Mouse (Mus musculus) retina, postnatal 7 days (tissue): ENCODE data around the gene Ano10.
A peak's percentile ranks its signal among the peaks of the same experiment; 100 is the strongest.
"Not testable (repeated sequence)": the region's sequence is repeated elsewhere in the genome, so short reads cannot be mapped to it uniquely, and the experiment has no call there.

Source experiments
- DNase-seq: peaks from one replicate; pipeline ENCODE4 v3.0.0-alpha.2; 2012; ENCODE audit warnings: low read depth, low spot score

Ano10 gene

GRCm38 (mm10) chr9:122198621-122199020 lies 95.6 kb downstream of the Ano10 start:
- no peak for DNase-seq

- no peak for DNase-seq
These were observed 97.2 kb downstream of the Ano10 start for GRCm38 (mm10) chr9:122197021-122197420.

DNA sequence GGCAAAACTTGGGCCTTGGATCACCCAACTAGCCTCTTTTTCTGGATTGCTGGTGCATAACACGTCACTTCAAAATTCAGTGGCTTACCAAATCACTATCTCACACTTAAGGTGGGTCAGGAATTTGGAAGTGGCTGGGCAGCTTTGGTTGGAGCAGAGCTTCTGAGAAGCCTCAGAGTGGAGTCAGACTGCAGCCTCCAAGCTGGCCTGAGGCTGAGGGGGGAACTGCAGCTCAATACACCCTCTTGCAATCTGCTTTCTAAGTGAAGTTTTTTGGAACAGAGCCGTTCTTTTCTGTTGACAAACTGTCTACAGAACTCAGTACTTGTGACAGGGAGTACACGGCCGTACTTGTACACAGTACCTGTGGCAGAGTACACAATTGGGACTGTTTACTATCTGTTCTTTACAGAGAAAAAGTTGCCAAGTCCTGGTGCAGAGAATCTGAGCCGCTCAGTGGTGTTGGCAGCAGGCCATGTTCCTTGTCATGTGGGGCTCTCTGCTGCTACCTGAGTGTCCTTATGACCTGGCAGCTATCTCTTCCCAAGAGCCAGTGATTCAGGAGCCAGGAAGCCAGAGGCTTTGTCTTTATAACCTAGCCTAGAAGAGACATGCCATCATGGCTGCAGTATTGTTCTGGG lies 99.1 kb downstream of the Ano10 start:
- DNase-seq: no peak

DNA sequence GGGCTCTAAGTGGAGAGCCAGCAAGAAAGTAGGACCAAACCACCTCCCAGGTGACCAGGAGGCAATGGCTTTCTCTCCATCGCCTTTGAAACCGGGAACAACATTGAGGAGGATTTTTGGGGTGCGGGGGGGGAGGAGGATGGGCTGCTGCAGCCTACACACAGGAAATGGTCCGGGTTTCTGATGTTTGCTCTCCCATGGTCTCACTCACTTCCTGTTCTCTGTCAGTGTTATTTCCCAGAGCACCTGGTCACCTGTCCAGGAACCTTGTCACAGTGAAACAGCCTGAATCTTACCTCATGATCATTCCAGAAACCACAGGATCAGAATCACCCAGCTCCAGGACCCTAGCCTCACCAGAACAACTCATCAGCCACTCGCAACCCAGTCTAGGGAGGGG lies 100.4 kb downstream of the Ano10 start:
- no peak for DNase-seq

GRCm38 (mm10) chr9:122193361-122193760 lies 100.9 kb downstream of the Ano10 start:
- DNase-seq: no peak

- no peak for DNase-seq
These were observed 105.5 kb downstream of the Ano10 start for GRCm38 (mm10) chr9:122188724-122189123.

DNA sequence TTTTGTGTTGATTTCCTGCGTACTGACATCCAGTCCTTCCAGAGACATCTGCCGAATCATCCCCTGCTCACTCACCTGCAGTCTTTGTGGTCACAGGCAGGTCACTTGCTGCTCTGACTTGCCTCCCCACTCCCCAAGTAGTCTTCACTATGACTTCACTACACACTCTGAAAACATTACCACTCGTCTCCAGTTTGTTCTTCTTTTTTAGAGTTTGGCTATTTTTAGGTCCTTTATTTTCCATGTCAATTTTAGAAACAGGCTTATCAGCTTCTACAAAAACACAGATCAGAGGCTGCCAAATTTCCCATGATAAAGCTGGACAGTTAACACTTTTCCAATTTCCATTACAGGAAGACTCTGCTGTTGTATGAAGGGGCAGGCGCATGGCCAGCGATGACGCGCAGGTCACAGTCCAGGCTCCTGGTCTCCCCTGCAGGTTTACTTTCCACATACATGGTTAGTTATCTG lies 106.7 kb downstream of the Ano10 start:
- DNase-seq: no peak

- DNase-seq: no peak
These were observed 107.5 kb downstream of the Ano10 start for GRCm38 (mm10) chr9:122186643-122187226.

DNA sequence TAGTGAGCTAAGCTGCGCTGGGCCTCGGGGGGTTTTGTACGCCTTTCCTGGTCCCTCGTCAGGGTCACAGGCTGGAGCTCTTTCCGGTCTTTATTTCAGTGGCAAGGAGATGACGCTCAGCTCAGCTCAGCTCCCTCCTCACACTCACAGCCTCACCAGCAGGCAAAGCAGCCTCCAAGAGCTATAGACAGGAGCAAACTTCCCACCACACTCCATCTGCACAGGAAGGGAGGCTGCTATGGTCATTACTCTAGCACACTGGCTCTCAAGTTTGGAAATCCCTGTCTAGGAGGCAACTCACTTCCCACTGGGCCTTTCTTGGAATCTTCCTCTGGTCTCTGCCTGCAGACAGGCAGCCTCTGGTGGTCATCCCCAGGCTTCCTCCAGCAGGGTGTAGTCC lies 108.3 kb downstream of the Ano10 start:
- no peak for DNase-seq

DNA sequence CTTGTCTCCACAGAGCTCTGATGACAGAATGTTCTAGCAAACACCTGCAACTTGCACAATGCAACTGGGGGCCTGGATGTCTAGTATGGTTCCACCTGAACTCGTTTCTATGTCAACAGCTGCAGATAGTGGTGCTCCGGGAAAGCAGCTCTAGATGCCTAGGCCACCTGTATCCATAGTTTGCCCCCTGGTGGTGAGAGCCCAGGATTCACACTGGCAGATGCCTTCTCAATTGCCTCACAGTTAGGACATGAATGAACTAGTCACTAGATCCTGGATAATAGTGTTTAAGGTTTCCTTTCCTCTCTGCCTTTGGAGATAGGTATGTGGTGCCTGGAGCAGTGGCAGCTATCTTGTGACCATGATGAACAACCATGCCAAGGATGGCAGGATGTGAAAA lies 109.2 kb downstream of the Ano10 start:
- DNase-seq: peak; percentile 61

GRCm38 (mm10) chr9:122184329-122184728 lies 109.9 kb downstream of the Ano10 start:
- no peak for DNase-seq

- no peak for DNase-seq
These were observed 111.1 kb downstream of the Ano10 start for GRCm38 (mm10) chr9:122183074-122183473.

GRCm38 (mm10) chr9:122180105-122180504 lies 114.1 kb downstream of the Ano10 start:
- no peak for DNase-seq

- DNase-seq: no peak
These were observed 115.8 kb downstream of the Ano10 start for GRCm38 (mm10) chr9:122178427-122178826.

GRCm38 (mm10) chr9:122177256-122178220 lies 116.7 kb downstream of the Ano10 start:
- no peak for DNase-seq

GRCm38 (mm10) chr9:122174723-122175122 lies 119.5 kb downstream of the Ano10 start:
- DNase-seq: no peak

- no peak for DNase-seq
These were observed 120.6 kb downstream of the Ano10 start for GRCm38 (mm10) chr9:122173405-122174233.

GRCm38 (mm10) chr9:122172612-122173186 lies 121.5 kb downstream of the Ano10 start:
- no peak for DNase-seq

- no peak for DNase-seq
These were observed 124.3 kb downstream of the Ano10 start for GRCm38 (mm10) chr9:122169901-122170300.

- not testable (repeated sequence) for DNase-seq
These were observed 126.5 kb downstream of the Ano10 start for GRCm38 (mm10) chr9:122167719-122168118.

- DNase-seq: no peak
These were observed 129.7 kb downstream of the Ano10 start for GRCm38 (mm10) chr9:122164535-122164934.
